Mouse (Mus musculus) lung, adult 2 months (tissue): Measurements from ENCODE around the gene Ypel2.

Experiments
- CTCF ChIP-seq: fragments of 200-500 bp; IDR thresholded peaks from 2 replicates; pipeline ENCODE4 v1.5.1; 2011; ENCODE audit warnings: mild to moderate bottlenecking, low read length, control low read depth; ENCODE audit not compliant: insufficient read depth
- POLR2A ChIP-seq: fragments of 200-500 bp; IDR thresholded peaks from 2 replicates; pipeline ENCODE4 v1.6.1; 2011; ENCODE audit warnings: low read depth, mild to moderate bottlenecking, control low read depth, low read length, borderline replicate concordance; ENCODE audit errors: extremely low read depth

DNA sequence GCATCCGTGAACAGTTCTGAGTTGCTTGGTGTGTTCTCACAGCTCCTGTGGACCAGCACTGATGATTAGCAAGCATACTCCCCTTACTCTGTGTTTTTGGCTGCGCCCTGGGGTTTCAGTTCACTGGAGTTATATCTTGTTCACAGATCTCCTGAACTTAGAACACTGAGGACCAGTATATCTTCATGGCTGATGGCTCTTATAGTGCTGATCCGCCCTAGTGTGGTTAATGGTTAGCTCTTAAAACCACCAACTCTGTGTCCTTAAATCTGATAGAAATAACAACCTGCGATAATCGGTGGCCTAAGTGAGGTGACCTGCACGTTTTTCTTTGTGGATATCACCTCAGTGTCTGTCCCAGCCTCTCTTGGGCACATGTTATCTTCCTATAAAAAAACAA, 84.5 kb downstream of the Ypel2 start:
- TF ChIP-seq CTCF (no peak), POLR2A (no peak)
